ENCODE assay signal across 8 mouse cellular contexts in genomic region chr4:70534891-70535269, GRCm38 (mm10). TPM values are rescaled to one million over a fixed set of nuclear protein-coding genes. Genes with fewer than 3 reads are reported as not detected.
A peak's percentile ranks its signal among the peaks of the same experiment; 100 is the strongest.
DNase-seq lines count a peak whose midpoint lies in the region; ATAC-seq lines count a peak whose summit lies in the region.

Gene Megf9 (minus strand): TSS chr4:70534995.

- no peaks in the 10 kb centered on the region for H3K36me3 ChIP-seq in intestine, embryonic 15.5 days

- intact Hi-C loops in left cerebral cortex, postnatal 14 days (cut with DNase I) = loop anchor here (2.0 kb wide), 1 partner anchor 84 kb away; no protein-coding TSS in a partner anchor

- no peaks in the 10 kb centered on the region for H3K27me3 ChIP-seq in intestine, embryonic 15.5 days (replicated peaks)

- H3K4me2 ChIP-seq in intestine, embryonic 15.5 days (replicated peaks) = peak within 1 kb of the TSS; percentile 90

- H3K9me3 ChIP-seq in intestine, embryonic 15.5 days = no peaks in the 10 kb centered on the region

- ATAC-seq in intestine, embryonic 15.5 days = peak; percentile 99
- ATAC-seq in megakaryocyte-erythroid progenitor cell, adult 5-6 weeks (replicated peaks; ENCODE audit: low FRiP score, low TSS enrichment, poor library complexity, severe bottlenecking) = peak; percentile 97

- peaks cover 5% of the 10 kb centered on the region for H3K4me1 ChIP-seq in intestine, embryonic 15.5 days (replicated peaks)

- peak; percentile 99 for DNase-seq in adrenal gland, postnatal 10 days
- peak; percentile 96 for DNase-seq in embryo, embryonic 9.5 days (ENCODE audit: extremely low spot score)
- peak; percentile 95 to 98 for DNase-seq in gastrocnemius, postnatal 4 days (ENCODE audit: low spot score in 2 of 2)
- DNase-seq in left cerebral cortex, postnatal 14 days (ENCODE audit: low spot score in 2 of 2) = peak; percentile 98 to 99
- DNase-seq in right cerebral cortex, postnatal 14 days = peak; percentile 98
- peak; percentile 93 for DNase-seq in urinary bladder, postnatal 25 days (ENCODE audit: low spot score)

- peak within 1 kb of the TSS; percentile 87 for H3K27ac ChIP-seq in intestine, embryonic 15.5 days

- H3K9ac ChIP-seq in intestine, embryonic 15.5 days = peak within 1 kb of the TSS; percentile 78

- peak within 1 kb of the TSS; percentile 78 for H3K4me3 ChIP-seq in intestine, embryonic 15.5 days (replicated peaks)

- WGBS in intestine, embryonic 15.5 days = 0% methylated on average over 46 of the region's 46 CpGs

RNA-seq across cellular contexts. Expression of gene Megf9, which starts in this region (rescaled TPM):
- total RNA-seq in adrenal gland, postnatal 10 days (2021) = 10 to 100 TPM; 32.3 to 33.5 TPM
- 10 to 100 TPM; 18.0 to 18.7 TPM for total RNA-seq in gastrocnemius, postnatal 4 days (2021)
- polyA plus RNA-seq in intestine, embryonic 15.5 days (2015; fragmentation: Nextera tagmentation; extraction: Ambion mirVana) = 5.3 and 5.5 TPM in 2 replicates
- total RNA-seq in left cerebral cortex, postnatal 14 days (2021) = 10 to 100 TPM; 88.7 to 91.3 TPM
- 3.7 and 8.4 TPM in 2 replicates for total RNA-seq in megakaryocyte-erythroid progenitor cell, adult 5-6 weeks (2014; fragmentation: Nextera tagmentation)
- total RNA-seq in megakaryocyte-erythroid progenitor cell, adult 5-6 weeks (2017) = 4.1 and 4.7 TPM in 2 replicates

Comparison
In these comparisons a context has a peak if more than half of its experiments do, and no peak if none do; other contexts are left out.
1. Peak in every context shown above with its lines: DNase-seq, ATAC-seq, H3K4me3 ChIP-seq and H3K27ac ChIP-seq.